Mouse (Mus musculus) olfactory bulb, adult 2 months (tissue): ENCODE results near the gene Abl1.

Experiments used
- CTCF ChIP-seq: fragments of 200-500 bp; IDR thresholded peaks from 2 replicates; pipeline ENCODE4 v1.5.1; 2012; ENCODE audit warnings: low read depth, mild to moderate bottlenecking, low read length, moderate library complexity; ENCODE audit not compliant: insufficient read depth
- POLR2A ChIP-seq: fragments of 200-500 bp; IDR thresholded peaks from 2 replicates; pipeline ENCODE4 v1.6.1; 2012; ENCODE audit warnings: mild to moderate bottlenecking, low read depth, low read length, moderate library complexity; ENCODE audit not compliant: insufficient read depth

GRCm38 (mm10) chr2:31827877-31828276 lies 139.7 kb downstream of the Abl1 start:
- TF ChIP-seq POLR2A (no peak), CTCF (no peak)
